Mouse (Mus musculus): ENCODE measurements around the gene Hoxa3. TPM values are rescaled to one million over a fixed set of nuclear protein-coding genes. Genes with fewer than 3 reads are reported as not detected.

Hoxa3 gene
- polyA plus RNA-seq, 1 experiment from 2014 or later, result 21.1 TPM

GRCm38 (mm10) chr6:52235866-52236265 lies 22.7 kb upstream of the Hoxa3 start:
- Histone ChIP-seq H3K4me3 (peak overlapping the region; percentile 78), H3K4me2 (replicated peaks) (peak overlapping the region; percentile 74), H3K4me1 (0 out of 2 replicates have a peak, but pooled peaks cover 11% of the 10 kb centered on the region), H3K9ac (peak overlapping the region; percentile 98), H3K9me3 (no peaks in the 10 kb centered on the region), H3K27ac (0 out of 2 replicates have a peak overlapping the region, but pooled peaks have one; percentile 3), H3K36me3 (no peaks in the 10 kb centered on the region), H3K27me3 (replicated peaks) (peaks cover 62% of the 10 kb centered on the region)
- no peak for ATAC-seq (ENCODE audit: low FRiP score, low read depth)
- WGBS, result 13% methylated on average over 6 of the region's 6 CpGs

GRCm38 (mm10) chr6:52235267-52235666 lies 22.1 kb upstream of the Hoxa3 start:
- WGBS, result 15% methylated on average over 9 of the region's 9 CpGs
- H3K27me3 ChIP-seq (replicated peaks), result peaks cover 63% of the 10 kb centered on the region
- no peaks in the 10 kb centered on the region for H3K36me3 ChIP-seq
- ATAC-seq (ENCODE audit: low FRiP score, low read depth), result no peak
- peak overlapping the region; percentile 98 for H3K9ac ChIP-seq
- H3K4me2 ChIP-seq (replicated peaks), result peak overlapping the region; percentile 74
- H3K4me1 ChIP-seq, result peaks cover 10% of the 10 kb centered on the region; the same call in 1 of the 2 replicates
- H3K27ac ChIP-seq, result no peak overlapping the region
- H3K9me3 ChIP-seq, result no peaks in the 10 kb centered on the region
- peak overlapping the region; percentile 78 for H3K4me3 ChIP-seq

GRCm38 (mm10) chr6:52234428-52235140 lies 21.4 kb upstream of the Hoxa3 start:
- no peaks in the 10 kb centered on the region for H3K9me3 ChIP-seq
- WGBS, result under 1% methylated on average over 68 of the region's 68 CpGs
- peak overlapping the region; percentile 74 for H3K4me2 ChIP-seq (replicated peaks)
- H3K27ac ChIP-seq, result peak overlapping the region; percentile 89
- ATAC-seq (ENCODE audit: low FRiP score, low read depth), result peak; percentile 37; the same call in 1 of the 2 replicates
- peak overlapping the region; percentile 98 for H3K9ac ChIP-seq
- H3K27me3 ChIP-seq (replicated peaks), result peaks cover 56% of the 10 kb centered on the region
- H3K4me3 ChIP-seq, result peak overlapping the region; percentile 78
- H3K4me1 ChIP-seq, result peaks cover 10% of the 10 kb centered on the region; the same call in 1 of the 2 replicates
- H3K36me3 ChIP-seq, result no peaks in the 10 kb centered on the region

GRCm38 (mm10) chr6:52233546-52234427 lies 20.7 kb upstream of the Hoxa3 start:
- Histone ChIP-seq H3K4me3 (peak overlapping the region; percentile 78), H3K4me2 (replicated peaks) (peak overlapping the region; percentile 74), H3K27me3 (replicated peaks) (peaks cover 55% of the 10 kb centered on the region), H3K27ac (peak overlapping the region; percentile 89), H3K9ac (peak overlapping the region; percentile 98), H3K4me1 (peaks cover 10% of the 10 kb centered on the region; the same call in 1 of the 2 replicates), H3K36me3 (no peaks in the 10 kb centered on the region), H3K9me3 (no peaks in the 10 kb centered on the region)
- under 1% methylated on average over 70 of the region's 70 CpGs for WGBS
- ATAC-seq (ENCODE audit: low FRiP score, low read depth), result no peak

GRCm38 (mm10) chr6:52232984-52233545 lies 19.9 kb upstream of the Hoxa3 start:
- Histone ChIP-seq H3K4me2 (replicated peaks) (peak overlapping the region; percentile 74), H3K27ac (peak overlapping the region; percentile 89)

GRCm38 (mm10) chr6:52232568-52232965 lies 19.4 kb upstream of the Hoxa3 start:
- WGBS, result under 1% methylated on average over 18 of the region's 18 CpGs
- Histone ChIP-seq H3K9me3 (no peaks in the 10 kb centered on the region), H3K27ac (peak overlapping the region; percentile 89), H3K4me1 (peaks cover 10% of the 10 kb centered on the region; the same call in 1 of the 2 replicates), H3K4me2 (replicated peaks) (peak overlapping the region; percentile 74), H3K27me3 (replicated peaks) (peaks cover 51% of the 10 kb centered on the region), H3K4me3 (peak overlapping the region; percentile 78), H3K9ac (peak overlapping the region; percentile 98), H3K36me3 (no peaks in the 10 kb centered on the region)
- no peak for ATAC-seq (ENCODE audit: low FRiP score, low read depth)

More at GRCm38 (mm10) chr6:52232984-52233545, 19.9 kb upstream of the Hoxa3 start:
- no peaks in the 10 kb centered on the region for H3K9me3 ChIP-seq
- H3K4me3 ChIP-seq, result peak overlapping the region; percentile 78
- no peaks in the 10 kb centered on the region for H3K36me3 ChIP-seq
- under 1% methylated on average over 23 of the region's 23 CpGs for WGBS
- H3K27me3 ChIP-seq (replicated peaks), result peaks cover 55% of the 10 kb centered on the region
- peak overlapping the region; percentile 98 for H3K9ac ChIP-seq
- H3K4me1 ChIP-seq, result peaks cover 10% of the 10 kb centered on the region; the same call in 1 of the 2 replicates
- no peak for ATAC-seq (ENCODE audit: low FRiP score, low read depth)

- no peaks in the 10 kb centered on the region for H3K36me3 ChIP-seq
- peak overlapping the region; percentile 74 for H3K4me2 ChIP-seq (replicated peaks)
- H3K4me1 ChIP-seq, result peaks cover 11% of the 10 kb centered on the region; the same call in 1 of the 2 replicates
- H3K9ac ChIP-seq, result peak overlapping the region; percentile 98
- no peak for ATAC-seq (ENCODE audit: low FRiP score, low read depth)
- H3K9me3 ChIP-seq, result no peaks in the 10 kb centered on the region
- WGBS, result under 1% methylated on average over 18 of the region's 18 CpGs
- H3K27ac ChIP-seq, result peak overlapping the region; percentile 89
- H3K4me3 ChIP-seq, result peak overlapping the region; percentile 78
- peaks cover 47% of the 10 kb centered on the region for H3K27me3 ChIP-seq (replicated peaks)
Measured at GRCm38 (mm10) chr6:52231885-52232567, 18.9 kb upstream of the Hoxa3 start.

GRCm38 (mm10) chr6:52230516-52231165 lies 17.5 kb upstream of the Hoxa3 start, which contains the start of gene Hoxa9:
Gene Hoxa9 (minus strand): TSS chr6:52231089.
- Histone ChIP-seq H3K9me3 (no peaks in the 10 kb centered on the region), H3K27ac (peak within 1 kb of the TSS; percentile 94), H3K4me2 (replicated peaks) (peak within 1 kb of the TSS; percentile 83), H3K27me3 (replicated peaks) (peaks cover 41% of the 10 kb centered on the region), H3K36me3 (no peaks in the 10 kb centered on the region), H3K4me1 (peaks cover 9% of the 10 kb centered on the region; the same call in 1 of the 2 replicates), H3K4me3 (peak within 1 kb of the TSS; percentile 78), H3K9ac (peak within 1 kb of the TSS; percentile 98)
- ATAC-seq (ENCODE audit: low FRiP score, low read depth), result peak; percentile 18; the same call in 1 of the 2 replicates
- WGBS, result under 1% methylated on average over 33 of the region's 36 CpGs

GRCm38 (mm10) chr6:52229558-52230416 lies 16.7 kb upstream of the Hoxa3 start:
- H3K4me1 ChIP-seq, result peaks cover 9% of the 10 kb centered on the region; the same call in 1 of the 2 replicates
- no peaks in the 10 kb centered on the region for H3K36me3 ChIP-seq
- H3K27ac ChIP-seq, result peak overlapping the region; percentile 94
- no peaks in the 10 kb centered on the region for H3K9me3 ChIP-seq
- ATAC-seq (ENCODE audit: low FRiP score, low read depth), result no peak
- H3K27me3 ChIP-seq (replicated peaks), result peaks cover 38% of the 10 kb centered on the region
- peak overlapping the region; percentile 83 for H3K4me2 ChIP-seq (replicated peaks)
- WGBS, result under 1% methylated on average over 44 of the region's 44 CpGs
- peak overlapping the region; percentile 97 for H3K9ac ChIP-seq
- H3K4me3 ChIP-seq, result peak overlapping the region; percentile 66
